Mouse (Mus musculus): ENCODE measurements around the gene Gpr157. TPM values are rescaled to one million over a fixed set of nuclear protein-coding genes. Genes with fewer than 3 reads are reported as not detected.

The Gpr157 gene
- polyA plus RNA-seq, 1 experiment from 2014 or later = 0.68 TPM

DNA sequence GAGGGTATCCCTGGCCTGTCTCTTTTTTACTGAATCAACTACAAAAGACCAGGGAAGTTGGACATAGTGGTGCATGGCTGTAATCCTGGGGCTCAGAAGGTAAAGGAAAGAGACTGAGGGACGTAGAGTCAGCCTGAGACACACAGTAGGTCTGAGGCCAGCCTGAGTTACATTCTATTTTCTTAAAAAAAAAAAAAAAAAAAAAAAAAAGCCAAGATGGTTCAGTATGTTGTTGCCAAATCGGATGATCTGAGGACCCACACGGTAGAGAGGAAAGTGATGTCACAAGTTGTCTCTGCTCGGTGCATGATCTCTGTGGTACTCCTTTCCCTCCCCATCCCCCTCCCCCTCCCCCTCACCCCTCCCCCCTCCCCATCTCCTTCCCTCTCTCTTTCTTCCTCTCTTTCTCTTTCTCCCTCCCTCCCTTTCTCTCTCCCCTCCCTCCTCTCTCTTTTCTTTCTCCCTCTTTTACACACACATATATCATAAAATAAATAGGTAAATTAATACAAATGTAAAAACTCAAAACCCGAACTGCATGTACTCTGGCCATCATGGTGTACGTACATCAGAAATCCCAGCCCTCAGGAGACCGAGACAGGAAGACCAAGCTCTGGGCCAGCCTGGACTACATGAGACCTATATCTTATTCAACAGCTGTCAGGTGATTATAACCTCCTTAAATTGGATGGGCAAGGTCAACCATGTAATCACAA lies 50.4 kb downstream of the Gpr157 start:
- Histone ChIP-seq H3K9ac (no peak overlapping the region), H3K4me1 (peaks cover 18% of the 10 kb centered on the region), H3K9me3 (replicated peaks) (no peaks in the 10 kb centered on the region), H3K27me3 (no peaks in the 10 kb centered on the region; the same call in 1 of the 2 replicates), H3K27ac (no peak overlapping the region), H3K4me2 (replicated peaks) (peak overlapping the region; percentile 48), H3K4me3 (no peak overlapping the region), H3K36me3 (no peaks in the 10 kb centered on the region)
- 0 out of 2 replicates have a peak, but pooled peaks have one; percentile 5 for ATAC-seq (ENCODE audit: low FRiP score)
- 79% methylated on average over 6 of the region's 7 CpGs for WGBS

DNA sequence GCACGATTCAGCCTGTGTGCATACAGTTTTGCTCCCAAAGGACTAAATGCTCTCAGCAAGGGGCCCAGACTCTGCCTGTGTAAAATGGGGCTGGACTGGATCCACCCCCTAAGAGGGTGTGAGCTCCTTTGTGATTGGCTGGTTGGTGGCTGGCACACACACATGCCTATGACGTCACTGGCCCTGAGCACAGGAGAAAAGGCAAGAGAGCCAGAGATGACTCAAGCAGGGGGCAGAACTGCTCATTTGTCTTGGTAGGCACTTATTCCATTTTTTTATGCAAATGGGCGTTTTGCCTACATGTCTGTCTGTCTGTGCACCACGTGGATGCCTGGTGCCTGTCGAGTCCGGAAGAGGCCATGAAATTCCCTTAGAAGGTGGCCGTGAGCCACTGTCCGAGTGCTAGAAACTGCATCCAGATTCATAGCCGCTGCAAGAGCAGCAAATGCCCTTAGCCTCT lies 50.9 kb downstream of the Gpr157 start:
- H3K4me2 ChIP-seq (replicated peaks) = peak overlapping the region; percentile 48
- no peaks in the 10 kb centered on the region for H3K36me3 ChIP-seq
- no peak overlapping the region for H3K27ac ChIP-seq
- peaks cover 12% of the 10 kb centered on the region for H3K4me1 ChIP-seq
- WGBS = 25% methylated on average over 9 of the region's 9 CpGs
- H3K4me3 ChIP-seq = peak overlapping the region; percentile 18; the same call in 1 of the 2 replicates
- no peaks in the 10 kb centered on the region for H3K9me3 ChIP-seq (replicated peaks)
- no peaks in the 10 kb centered on the region; the same call in 1 of the 2 replicates for H3K27me3 ChIP-seq
- ATAC-seq (ENCODE audit: low FRiP score) = peak; percentile 86
- peak overlapping the region; percentile 35; the same call in 1 of the 2 replicates for H3K9ac ChIP-seq

DNA sequence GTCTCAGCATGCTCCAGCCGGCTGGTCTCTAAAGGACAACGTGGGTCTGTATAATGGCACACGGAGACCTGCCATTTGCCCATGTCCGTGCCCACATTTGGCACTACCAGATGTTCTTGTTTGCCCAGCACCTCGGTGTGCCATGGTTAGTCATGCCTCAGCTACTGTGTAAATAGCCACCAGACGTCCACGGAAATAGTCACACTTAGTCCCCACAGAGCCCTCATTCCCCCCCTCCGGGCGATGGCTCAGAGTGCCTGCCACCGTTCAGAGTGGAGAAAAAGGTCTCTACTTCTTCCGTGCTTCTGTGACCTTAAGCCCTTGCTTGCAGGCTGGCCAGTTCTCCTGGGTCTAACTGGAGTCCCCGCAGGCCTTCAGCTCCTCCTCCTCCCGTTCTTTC lies 51.9 kb downstream of the Gpr157 start:
- 67% methylated on average over 13 of the region's 13 CpGs for WGBS
- Histone ChIP-seq H3K9me3 (replicated peaks) (no peaks in the 10 kb centered on the region), H3K4me3 (no peak overlapping the region), H3K27ac (no peak overlapping the region), H3K9ac (no peak overlapping the region), H3K36me3 (no peaks in the 10 kb centered on the region), H3K4me1 (peaks cover 9% of the 10 kb centered on the region), H3K4me2 (replicated peaks) (no peak overlapping the region), H3K27me3 (no peaks in the 10 kb centered on the region; the same call in 1 of the 2 replicates)
- ATAC-seq (ENCODE audit: low FRiP score) = no peak

DNA sequence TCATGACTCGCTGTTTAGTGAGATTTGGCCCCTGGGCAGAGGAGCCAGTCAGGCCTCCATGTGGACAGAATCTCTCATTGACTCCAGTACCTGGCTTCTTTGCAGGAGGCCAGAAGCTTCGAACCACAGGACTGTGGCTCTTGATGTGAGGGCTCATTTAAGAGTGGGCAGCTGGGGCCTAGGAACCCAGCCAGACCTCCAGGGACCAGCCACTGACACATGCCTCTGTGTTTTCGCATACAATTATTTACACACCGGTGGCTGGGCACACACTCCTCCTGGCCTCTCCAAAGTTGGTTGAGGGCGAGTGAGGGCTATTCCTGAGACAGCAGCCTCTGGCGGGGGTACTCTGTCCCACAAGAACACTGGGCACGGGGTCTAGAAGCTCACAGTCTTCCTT lies 53.2 kb downstream of the Gpr157 start:
- no peaks in the 10 kb centered on the region for H3K9me3 ChIP-seq (replicated peaks)
- H3K27me3 ChIP-seq = no peaks in the 10 kb centered on the region
- H3K36me3 ChIP-seq = no peaks in the 10 kb centered on the region
- WGBS = 74% methylated on average over 7 of the region's 7 CpGs
- no peak overlapping the region for H3K9ac ChIP-seq
- no peak for ATAC-seq (ENCODE audit: low FRiP score)
- H3K27ac ChIP-seq = no peak overlapping the region
- no peak overlapping the region for H3K4me2 ChIP-seq (replicated peaks)
- no peak overlapping the region for H3K4me3 ChIP-seq
- H3K4me1 ChIP-seq = peaks cover 9% of the 10 kb centered on the region

DNA sequence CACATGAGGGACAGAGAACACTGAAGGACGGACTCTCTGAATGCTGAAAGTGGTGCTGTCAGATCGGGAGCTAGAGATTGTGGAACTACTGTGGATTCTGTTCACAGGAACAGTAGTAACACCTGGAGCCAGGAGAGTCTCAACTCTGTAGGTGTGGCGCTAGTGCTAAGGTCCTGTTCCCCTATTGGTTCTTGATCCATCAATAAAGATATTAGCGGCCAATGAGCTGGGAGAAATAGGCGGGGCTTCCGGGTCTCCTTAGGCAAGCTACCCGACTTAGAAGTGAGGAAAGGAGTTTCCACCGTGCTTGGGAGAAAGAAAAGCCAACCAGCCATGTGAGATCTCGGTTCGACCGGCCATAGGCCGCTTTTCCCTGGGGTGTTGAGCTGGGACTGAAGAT lies 57.1 kb downstream of the Gpr157 start:
- ATAC-seq (ENCODE audit: low FRiP score) = no peak
- no peaks in the 10 kb centered on the region for H3K36me3 ChIP-seq
- H3K9ac ChIP-seq = no peak overlapping the region
- no peaks in the 10 kb centered on the region for H3K4me1 ChIP-seq
- H3K9me3 ChIP-seq (replicated peaks) = peaks cover 12% of the 10 kb centered on the region; the same call in 1 of the 2 replicates
- WGBS = 25% methylated on average over 12 of the region's 12 CpGs
- H3K4me2 ChIP-seq (replicated peaks) = no peak overlapping the region
- H3K4me3 ChIP-seq = no peak overlapping the region
- no peaks in the 10 kb centered on the region for H3K27me3 ChIP-seq
- no peak overlapping the region for H3K27ac ChIP-seq

DNA sequence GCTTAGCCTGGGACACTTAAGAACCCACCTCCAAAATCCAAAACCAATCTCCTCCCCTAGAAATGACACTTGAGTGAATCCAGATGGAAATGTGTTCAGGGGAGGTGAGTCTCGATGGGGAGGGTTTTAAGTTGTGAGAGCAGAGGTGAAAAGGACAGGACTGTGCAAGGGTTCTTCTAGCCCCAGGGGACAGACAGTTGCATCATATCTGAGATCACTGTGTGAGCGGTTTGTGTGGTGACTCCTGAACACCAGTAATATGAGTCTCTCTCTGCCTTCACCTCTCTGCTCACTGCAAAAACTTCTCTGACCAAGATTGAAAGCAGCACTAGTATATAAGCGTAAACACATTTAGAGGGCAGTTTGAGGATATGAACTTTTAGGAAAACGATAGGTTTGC lies 59.1 kb downstream of the Gpr157 start:
- WGBS = 80% methylated on average over 4 of the region's 4 CpGs
- H3K36me3 ChIP-seq = no peaks in the 10 kb centered on the region
- no peak overlapping the region for H3K4me3 ChIP-seq
- no peak for ATAC-seq (ENCODE audit: low FRiP score)
- H3K9ac ChIP-seq = no peak overlapping the region
- H3K4me2 ChIP-seq (replicated peaks) = no peak overlapping the region
- no peaks in the 10 kb centered on the region for H3K27me3 ChIP-seq
- H3K9me3 ChIP-seq (replicated peaks) = peaks cover 12% of the 10 kb centered on the region; the same call in 1 of the 2 replicates
- no peak overlapping the region for H3K27ac ChIP-seq
- no peaks in the 10 kb centered on the region for H3K4me1 ChIP-seq

DNA sequence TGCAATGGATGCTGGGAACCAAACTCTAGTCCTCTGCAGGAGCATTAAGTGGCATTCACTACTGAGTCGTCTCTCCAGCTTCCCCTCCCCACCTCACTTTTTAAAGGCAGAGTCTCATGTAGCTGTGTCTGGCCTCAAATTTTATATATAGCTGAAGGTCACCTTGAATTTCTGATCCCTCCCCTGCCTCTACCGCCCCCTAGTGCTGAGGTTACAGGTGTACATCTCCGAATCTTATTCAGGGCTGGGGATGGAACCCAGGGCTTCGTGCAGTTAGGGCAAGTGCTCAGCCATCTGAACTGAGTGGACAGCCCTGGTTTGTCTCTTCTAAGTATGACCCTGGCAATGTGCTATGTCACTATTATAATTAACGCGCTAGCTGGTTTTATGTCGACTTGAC lies 63.9 kb downstream of the Gpr157 start:
- Histone ChIP-seq H3K4me2 (replicated peaks) (no peak overlapping the region), H3K36me3 (no peaks in the 10 kb centered on the region), H3K27me3 (no peaks in the 10 kb centered on the region), H3K4me3 (no peak overlapping the region), H3K9me3 (replicated peaks) (peaks cover 14% of the 10 kb centered on the region; the same call in 1 of the 2 replicates), H3K27ac (no peak overlapping the region), H3K9ac (no peak overlapping the region), H3K4me1 (no peaks in the 10 kb centered on the region)
- WGBS = 81% methylated on average over 7 of the region's 7 CpGs
- no peak for ATAC-seq (ENCODE audit: low FRiP score)

DNA sequence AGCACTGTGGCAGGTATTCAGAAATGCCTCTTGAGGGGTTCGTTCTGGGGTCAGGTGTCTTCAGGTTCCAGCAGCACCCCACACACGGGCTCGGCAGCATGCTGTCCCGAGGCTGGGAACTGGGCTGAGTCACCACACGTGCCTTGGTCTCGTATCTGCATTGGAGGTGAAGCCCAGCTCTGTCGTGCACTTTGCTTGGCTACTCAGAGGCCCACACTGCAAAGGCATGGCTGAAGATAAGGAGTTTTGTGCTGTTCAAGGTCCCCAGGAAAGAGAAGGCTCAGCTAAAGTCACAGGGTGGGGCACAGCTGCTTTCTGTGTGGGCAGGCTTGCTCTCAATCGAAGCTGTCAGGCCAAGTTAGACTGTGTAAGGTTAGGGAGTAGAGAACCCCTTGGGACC lies 65.3 kb downstream of the Gpr157 start:
- Histone ChIP-seq H3K36me3 (no peaks in the 10 kb centered on the region), H3K4me2 (replicated peaks) (no peak overlapping the region), H3K27me3 (no peaks in the 10 kb centered on the region), H3K27ac (no peak overlapping the region), H3K4me1 (no peaks in the 10 kb centered on the region), H3K9me3 (replicated peaks) (peaks cover 12% of the 10 kb centered on the region; the same call in 1 of the 2 replicates), H3K9ac (no peak overlapping the region), H3K4me3 (no peak overlapping the region)
- no peak for ATAC-seq (ENCODE audit: low FRiP score)
- WGBS = 90% methylated on average over 8 of the region's 8 CpGs

DNA sequence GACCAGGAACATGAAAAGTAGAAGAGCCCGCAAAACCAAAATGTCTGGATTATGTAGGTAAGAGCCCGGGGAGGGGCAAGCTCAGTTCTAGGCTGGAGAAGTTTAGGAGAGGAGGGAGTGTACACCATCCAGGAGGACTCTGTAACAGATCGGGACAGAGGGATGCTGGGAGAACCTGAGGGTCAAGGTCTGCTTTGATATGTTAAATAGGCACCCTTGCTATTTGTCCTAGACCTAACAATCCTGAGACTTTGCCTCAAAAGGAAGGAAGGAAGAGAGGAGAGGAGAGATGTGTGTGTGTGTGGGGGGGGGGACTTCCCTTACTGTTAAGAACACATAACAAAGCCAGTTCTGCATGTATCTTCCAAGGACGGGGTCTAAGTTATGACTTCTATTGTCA lies 68.1 kb downstream of the Gpr157 start:
- Histone ChIP-seq H3K27me3 (no peaks in the 10 kb centered on the region), H3K4me2 (replicated peaks) (no peak overlapping the region), H3K27ac (no peak overlapping the region), H3K9me3 (replicated peaks) (0 out of 2 replicates have a peak, but pooled peaks cover 2% of the 10 kb centered on the region), H3K36me3 (no peaks in the 10 kb centered on the region), H3K4me3 (no peak overlapping the region), H3K9ac (no peak overlapping the region), H3K4me1 (no peaks in the 10 kb centered on the region)
- 81% methylated on average over 4 of the region's 4 CpGs for WGBS
- no peak for ATAC-seq (ENCODE audit: low FRiP score)

MicroRNAs encoded within 50 kb of the gene (microRNA counts, 519-probe panel; counts per million panel counts)
- 470 counts per million, percentile 58 among the panel's probes with 10 or more counts for microRNA mmu-miR-34a

Small RNA genes within 50 kb of the gene (microRNA-seq; reads per million reads assigned to microRNA genes)
- 81.3 reads per million, percentile 42 among the genes with 10 or more reads in this experiment for gene Mir34a

Other genes with a start within 250 kb of the Gpr157 start
- 15.5 and 17.8 TPM in 2 replicates for gene Spsb1, start 132.3 kb upstream of the Gpr157 start, polyA plus RNA-seq (2016; fragmentation: Nextera tagmentation; extraction: Ambion mirVana)
- gene H6pd, start 78.3 kb upstream of the Gpr157 start, polyA plus RNA-seq (2016; fragmentation: Nextera tagmentation; extraction: Ambion mirVana) = 5.4 and 5.8 TPM in 2 replicates
- gene Slc2a5, start 31.9 kb downstream of the Gpr157 start, polyA plus RNA-seq (2016; fragmentation: Nextera tagmentation; extraction: Ambion mirVana) = 1.7 and 2.1 TPM in 2 replicates
- gene Slc2a7, start 61.6 kb downstream of the Gpr157 start, polyA plus RNA-seq (2016; fragmentation: Nextera tagmentation; extraction: Ambion mirVana) = not detected in 2 replicates
- 0.41 TPM in 1 of 2 replicates, not detected in the other for gene Car6, start 114.0 kb downstream of the Gpr157 start, polyA plus RNA-seq (2016; fragmentation: Nextera tagmentation; extraction: Ambion mirVana)
- 1,309 and 1,398 TPM in 2 replicates for gene Eno1, start 149.4 kb downstream of the Gpr157 start, polyA plus RNA-seq (2016; fragmentation: Nextera tagmentation; extraction: Ambion mirVana)
- 60.5 and 66.1 TPM in 2 replicates for gene Rere, start 194.3 kb downstream of the Gpr157 start, polyA plus RNA-seq (2016; fragmentation: Nextera tagmentation; extraction: Ambion mirVana)